Mouse (Mus musculus) brain, embryonic 14.5 days (tissue): Measurements from ENCODE around the gene Gal3st1. TPM values are rescaled to one million over a fixed set of nuclear protein-coding genes. Genes with fewer than 3 reads are reported as not detected.

Source experiments
- DNase-seq: peaks from one replicate; pipeline ENCODE4 v3.0.0-alpha.2; 2011; ENCODE audit warnings: low read depth
- CTCF ChIP-seq: fragments of 200-500 bp; IDR thresholded peaks from 2 replicates; pipeline ENCODE4 v1.5.1; 2012; ENCODE audit warnings: inconsistent platforms, mild to moderate bottlenecking, moderate library complexity, borderline replicate concordance; ENCODE audit not compliant: insufficient read depth, insufficient read length; ENCODE audit errors: extremely low read depth
- POLR2A ChIP-seq: fragments of 200-500 bp; IDR thresholded peaks from 2 replicates; pipeline ENCODE4 v1.6.1; 2012; ENCODE audit warnings: mild to moderate bottlenecking, inconsistent platforms, borderline replicate concordance; ENCODE audit not compliant: poor library complexity, insufficient read depth, insufficient read length, severe bottlenecking; ENCODE audit errors: extremely low read depth
- polyA plus RNA-seq: library from polyadenylated mRNA; depleted of rRNA; stranded (reverse); fragments of >200 nt; gene quantifications from 2 replicates; pipeline ENCODE4 v1.2.3, GENCODE M21; 2012

Gal3st1 gene
- polyA plus RNA-seq, 1 experiment, result 5.3 TPM

- TF ChIP-seq POLR2A, result peak; percentile 26; the same call in 1 of the 2 replicates
- no peak for TF ChIP-seq CTCF
- peak; percentile 97 for DNase-seq
Observed at GRCm38 (mm10) chr11:3963610-3964415, 19.6 kb upstream of the Gal3st1 start, which contains the start of gene Pes1. TSS of gene Pes1 (plus strand) at chr11:3963975.

- no peak for DNase-seq
- no peak for TF ChIP-seq CTCF
Observed at GRCm38 (mm10) chr11:3964416-3965172, 18.8 kb upstream of the Gal3st1 start.

GRCm38 (mm10) chr11:3969837-3970236, 13.6 kb upstream of the Gal3st1 start:
- no peak for DNase-seq
- peak; percentile 24; the same call in 1 of the 2 replicates for TF ChIP-seq CTCF
- TF ChIP-seq POLR2A, result no peak

GRCm38 (mm10) chr11:3970361-3970760, 13.1 kb upstream of the Gal3st1 start:
- DNase-seq, result no peak
- TF ChIP-seq CTCF (no peak), POLR2A (no peak)

- no peak for DNase-seq
- TF ChIP-seq CTCF, result no peak
- no peak for TF ChIP-seq POLR2A
Observed at GRCm38 (mm10) chr11:3973081-3973480, 10.4 kb upstream of the Gal3st1 start.

- TF ChIP-seq CTCF, result no peak
- TF ChIP-seq POLR2A, result no peak
- no peak for DNase-seq
Observed at GRCm38 (mm10) chr11:3974311-3974710, 9.1 kb upstream of the Gal3st1 start.

GRCm38 (mm10) chr11:3976678-3977077, 6.8 kb upstream of the Gal3st1 start, which contains the start of gene 4930556J24Rik:
TSS of gene 4930556J24Rik (minus strand) at chr11:3976778.
- DNase-seq, result no peak
- no peak for TF ChIP-seq POLR2A
- TF ChIP-seq CTCF, result no peak

GRCm38 (mm10) chr11:3978421-3978820, 5.0 kb upstream of the Gal3st1 start:
- TF ChIP-seq POLR2A, result no peak
- no peak for TF ChIP-seq CTCF
- DNase-seq, result no peak

- no peak for TF ChIP-seq POLR2A
- TF ChIP-seq CTCF, result no peak
- no peak for DNase-seq
Observed at GRCm38 (mm10) chr11:3981536-3981935, 1.9 kb upstream of the Gal3st1 start.

GRCm38 (mm10) chr11:3982275-3983209, 894 bp upstream of the Gal3st1 start:
- no peak for DNase-seq
- no peak for TF ChIP-seq CTCF
- no peak for TF ChIP-seq POLR2A
